Mouse (Mus musculus) C2C12 (cell line): ENCODE results near the gene Ndufaf8. TPM values are rescaled to one million over a fixed set of nuclear protein-coding genes. Genes with fewer than 3 reads are reported as not detected.

ENCODE experiments used
- H3K27me3 ChIP-seq: one replicate; pipeline ENCODE4 v1.6.1; 2011; ENCODE audit not compliant: control insufficient read depth, insufficient read depth, insufficient read length
- H3K36me3 ChIP-seq: one replicate; pipeline ENCODE4 v1.6.1; 2011; ENCODE audit not compliant: control insufficient read depth, insufficient read depth
- H3K4me3 ChIP-seq: one replicate; pipeline ENCODE4 v1.5.1; 2011; ENCODE audit warnings: mild to moderate bottlenecking, control low read depth; ENCODE audit not compliant: poor library complexity, insufficient read depth, severe bottlenecking
- H3K79me2 ChIP-seq: one replicate; pipeline ENCODE4 v1.6.1; 2011; ENCODE audit not compliant: control insufficient read depth, insufficient read depth
- H3K79me3 ChIP-seq: one replicate; pipeline ENCODE4 v1.6.1; 2011; ENCODE audit warnings: low read depth, control low read depth
- H3ac ChIP-seq: one replicate; pipeline ENCODE3; 2011; ENCODE audit warnings: low read depth; ENCODE audit not compliant: control insufficient read depth, insufficient read length
- CEBPB ChIP-seq: IDR thresholded peaks from one replicate; pipeline ENCODE4 v1.6.1; 2011; ENCODE audit warnings: low read depth, mild to moderate bottlenecking, control low read depth, moderate library complexity
- CTCF ChIP-seq: IDR thresholded peaks from one replicate; pipeline ENCODE4 v1.5.1; 2011; ENCODE audit not compliant: control insufficient read depth, insufficient read depth, insufficient read length
- FOSL1 ChIP-seq: IDR thresholded peaks from one replicate; pipeline ENCODE4 v1.8.0; 2011; ENCODE audit warnings: mild to moderate bottlenecking, low read length; ENCODE audit not compliant: poor library complexity, insufficient read depth, severe bottlenecking
- MAX ChIP-seq: IDR thresholded peaks from one replicate; pipeline ENCODE4 v1.6.1; 2011; ENCODE audit warnings: mild to moderate bottlenecking, control low read depth
- MYOD1 ChIP-seq: IDR thresholded peaks from one replicate; pipeline ENCODE4 v1.6.1; 2011; ENCODE audit warnings: low read depth; ENCODE audit not compliant: control insufficient read depth, insufficient read length
- MYOG ChIP-seq: IDR thresholded peaks from one replicate; pipeline ENCODE4 v1.6.1; 2011; ENCODE audit not compliant: control insufficient read depth, insufficient read length; ENCODE audit errors: extremely low read depth
- USF1 ChIP-seq: IDR thresholded peaks from one replicate; pipeline ENCODE4 v1.6.1; 2011; ENCODE audit warnings: low read depth, mild to moderate bottlenecking, control low read depth, moderate library complexity
- polyA plus RNA-seq: library from polyadenylated mRNA; unstranded; fragments of >200 nt; fragmentation: generic; extraction: Trizol; gene quantifications from one replicate; pipeline ENCODE4 v1.2.1, GENCODE M21; 2012; ENCODE audit warnings: missing spikeins

The Ndufaf8 gene
- polyA plus RNA-seq, 1 experiment = 59.0 TPM

GRCm38 (mm10) chr11:120122126-120122525 is 23.4 kb downstream of the Ndufaf8 start:
- no peaks in the 10 kb centered on the region for H3K27me3 ChIP-seq
- TF ChIP-seq MAX = no peak
- no peak for TF ChIP-seq FOSL1
- no peak for TF ChIP-seq CEBPB
- no peak for TF ChIP-seq MYOG
- TF ChIP-seq MYOD1 = no peak
- no peak for TF ChIP-seq USF1
- no peak for TF ChIP-seq CTCF
- H3K79me3 ChIP-seq = no peaks in the 10 kb centered on the region
- H3K79me2 ChIP-seq = no peaks in the 10 kb centered on the region
- no peak overlapping the region for H3K4me3 ChIP-seq
- H3K36me3 ChIP-seq = peaks cover 36% of the 10 kb centered on the region
- H3ac ChIP-seq = no peak overlapping the region

DNA sequence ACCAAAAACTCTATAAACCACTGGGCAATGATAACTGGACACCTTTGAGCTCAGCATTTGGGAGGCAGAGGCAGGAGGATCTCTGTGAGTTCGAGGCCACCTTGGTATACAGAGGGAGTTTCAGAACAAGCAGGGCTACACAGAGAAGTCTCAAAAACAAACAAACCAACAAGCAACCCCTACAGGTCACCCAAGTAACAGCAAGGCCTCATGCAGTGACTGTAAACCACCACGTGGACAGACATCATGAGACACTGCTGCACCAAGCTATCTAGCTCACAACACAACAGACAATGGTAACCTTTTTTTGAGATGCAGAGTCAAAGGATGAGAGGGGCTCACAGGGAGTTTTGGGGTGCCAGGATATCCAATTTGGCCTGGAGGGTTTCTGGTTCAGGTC is 28.1 kb downstream of the Ndufaf8 start:
- no peak overlapping the region for H3K4me3 ChIP-seq
- no peaks in the 10 kb centered on the region for H3K27me3 ChIP-seq
- H3K79me2 ChIP-seq = no peaks in the 10 kb centered on the region
- TF ChIP-seq CTCF (no peak), MYOG (no peak), MAX (no peak), CEBPB (no peak), FOSL1 (no peak), MYOD1 (no peak), USF1 (no peak)
- no peak overlapping the region for H3ac ChIP-seq
- H3K36me3 ChIP-seq = peaks cover 64% of the 10 kb centered on the region
- no peaks in the 10 kb centered on the region for H3K79me3 ChIP-seq

- Histone ChIP-seq H3K79me3 (no peaks in the 10 kb centered on the region), H3K79me2 (no peaks in the 10 kb centered on the region), H3K36me3 (peaks cover 71% of the 10 kb centered on the region), H3K4me3 (no peak overlapping the region), H3K27me3 (no peaks in the 10 kb centered on the region), H3ac (no peak overlapping the region)
- no peak for TF ChIP-seq MYOG
- TF ChIP-seq CTCF = no peak
- no peak for TF ChIP-seq MYOD1
- no peak for TF ChIP-seq MAX
- TF ChIP-seq USF1 = no peak
- no peak for TF ChIP-seq CEBPB
- TF ChIP-seq FOSL1 = no peak
Measured at GRCm38 (mm10) chr11:120129281-120129680, 30.6 kb downstream of the Ndufaf8 start.

GRCm38 (mm10) chr11:120134148-120134547 is 35.4 kb downstream of the Ndufaf8 start:
- Histone ChIP-seq H3K4me3 (no peak overlapping the region), H3K79me2 (no peaks in the 10 kb centered on the region), H3K79me3 (no peaks in the 10 kb centered on the region), H3ac (no peak overlapping the region), H3K27me3 (no peaks in the 10 kb centered on the region), H3K36me3 (peaks cover 62% of the 10 kb centered on the region)
- no peak for TF ChIP-seq CEBPB
- no peak for TF ChIP-seq FOSL1
- no peak for TF ChIP-seq USF1
- TF ChIP-seq CTCF = no peak
- TF ChIP-seq MYOD1 = no peak
- TF ChIP-seq MYOG = no peak
- TF ChIP-seq MAX = no peak

DNA sequence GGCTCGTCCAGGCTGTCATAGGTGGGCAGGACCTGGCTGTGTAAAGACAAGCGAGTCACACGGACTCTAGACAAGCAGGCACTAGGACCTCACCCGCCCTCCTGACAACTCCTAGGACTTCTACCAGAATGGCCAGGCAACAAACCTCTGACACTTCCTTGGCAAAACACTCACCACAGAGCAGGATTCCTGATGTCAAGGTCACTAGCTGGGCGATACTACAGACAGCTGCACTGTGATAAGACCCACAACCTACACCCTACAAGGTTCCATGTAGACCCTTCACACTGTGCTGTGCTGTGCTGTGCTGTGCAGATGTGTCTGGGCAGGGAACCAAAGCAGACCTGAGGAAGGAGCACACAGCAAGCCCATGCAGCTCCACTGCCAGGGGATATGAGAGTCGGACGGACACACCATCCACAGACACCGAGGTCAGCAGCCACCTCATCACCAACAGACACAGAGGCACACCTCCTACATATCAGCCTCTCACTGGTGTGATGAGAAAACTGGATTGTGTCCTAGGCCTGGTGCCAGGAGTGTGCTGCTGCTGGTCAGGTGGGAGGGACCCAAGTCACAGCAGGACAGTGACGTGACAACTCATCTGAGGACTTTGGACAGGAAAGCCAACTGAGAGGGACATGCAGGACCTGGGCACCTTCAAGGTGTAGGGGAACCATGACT is 36.3 kb downstream of the Ndufaf8 start:
- TF ChIP-seq MAX (no peak), CTCF (no peak), FOSL1 (no peak), CEBPB (no peak), USF1 (no peak), MYOD1 (no peak), MYOG (no peak)
- peaks cover 54% of the 10 kb centered on the region for H3K36me3 ChIP-seq
- no peak overlapping the region for H3K4me3 ChIP-seq
- no peaks in the 10 kb centered on the region for H3K79me3 ChIP-seq
- no peak overlapping the region for H3ac ChIP-seq
- no peaks in the 10 kb centered on the region for H3K79me2 ChIP-seq
- H3K27me3 ChIP-seq = no peaks in the 10 kb centered on the region

DNA sequence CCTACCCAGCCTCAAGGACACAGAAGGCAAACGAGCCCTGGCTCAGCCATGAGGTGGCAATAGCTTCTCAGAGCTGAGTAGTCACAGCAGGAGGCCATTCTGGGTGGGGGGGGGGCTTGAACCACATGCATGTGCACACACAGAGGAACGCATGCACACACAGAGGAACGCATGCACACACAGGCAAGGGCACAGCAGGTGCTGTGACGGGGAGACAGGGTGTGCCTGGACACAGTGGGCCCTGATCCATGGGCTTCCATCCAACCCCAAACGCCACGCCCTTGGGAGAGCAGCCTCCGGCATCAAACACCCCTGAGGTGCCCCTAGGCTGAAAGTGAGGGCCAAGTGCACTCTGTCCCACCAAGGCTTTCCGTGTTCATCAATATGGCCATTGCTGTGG is 37.5 kb downstream of the Ndufaf8 start:
- Histone ChIP-seq H3K36me3 (peaks cover 54% of the 10 kb centered on the region), H3K4me3 (no peak overlapping the region), H3K27me3 (no peaks in the 10 kb centered on the region), H3K79me3 (no peaks in the 10 kb centered on the region), H3K79me2 (no peaks in the 10 kb centered on the region), H3ac (no peak overlapping the region)
- TF ChIP-seq FOSL1 (no peak), CTCF (no peak), CEBPB (no peak), MAX (no peak), USF1 (no peak), MYOG (no peak), MYOD1 (no peak)
